Mouse (Mus musculus) lung, postnatal 0 days (tissue): Measurements from ENCODE around the gene 9430015G10Rik. TPM values are rescaled to one million over a fixed set of nuclear protein-coding genes. Genes with fewer than 3 reads are reported as not detected.

Experiments
- ATAC-seq: fragments of 200-750 bp; cut with Nextera tagmentation; 2 replicates; pipeline ENCODE4 v1.8.0; 2017; ENCODE audit warnings: moderate library complexity
- DNase-seq: peaks from one replicate; pipeline ENCODE4 v3.0.0-alpha.2; 2016; ENCODE audit warnings: low spot score
- H3K27ac ChIP-seq: fragments of 300-500 bp; sonication (generic); 2 replicates; pipeline ENCODE4 v1.5.1; 2014; ENCODE audit warnings: antibody characterized with exemption, mild to moderate bottlenecking, low read length, mixed read lengths
- H3K27me3 ChIP-seq: fragments of 300-500 bp; sonication (generic); replicated peaks from 2 replicates; pipeline ENCODE4 v1.6.1; 2014; ENCODE audit warnings: low read length, mixed read lengths; ENCODE audit not compliant: insufficient read depth
- H3K36me3 ChIP-seq: fragments of 300-500 bp; sonication (generic); 2 replicates; pipeline ENCODE4 v1.6.1; 2014; ENCODE audit warnings: low read length, mixed read lengths; ENCODE audit not compliant: insufficient read depth
- H3K4me1 ChIP-seq: fragments of 300-500 bp; sonication (generic); 2 replicates; pipeline ENCODE4 v1.6.1; 2014; ENCODE audit warnings: antibody characterized with exemption, low read depth, low read length, mixed read lengths; ENCODE audit not compliant: insufficient read depth
- H3K4me2 ChIP-seq: fragments of 300-500 bp; sonication (generic); replicated peaks from 2 replicates; pipeline ENCODE4 v1.6.1; 2014; ENCODE audit warnings: low read depth, mild to moderate bottlenecking, low read length, moderate library complexity, mixed read lengths
- H3K4me3 ChIP-seq: fragments of 300-500 bp; sonication (generic); 2 replicates; pipeline ENCODE4 v1.5.1; 2014; ENCODE audit warnings: low read depth, low read length
- H3K9ac ChIP-seq: fragments of 300-500 bp; sonication (generic); replicated peaks from 2 replicates; pipeline ENCODE4 v1.6.1; 2014; ENCODE audit warnings: low read depth, mild to moderate bottlenecking
- H3K9me3 ChIP-seq: fragments of 300-500 bp; sonication (generic); 2 replicates; pipeline ENCODE4 v1.6.1; 2016; ENCODE audit warnings: low read length, mixed read lengths
- CTCF ChIP-seq: IDR thresholded peaks from 2 replicates; pipeline ENCODE4 v1.5.1; 2016; ENCODE audit warnings: antibody characterized with exemption, mild to moderate bottlenecking
- EP300 ChIP-seq: IDR thresholded peaks from 2 replicates; pipeline ENCODE4 v1.6.1; 2016; ENCODE audit warnings: antibody characterized with exemption, mild to moderate bottlenecking, control low read depth
- WGBS: fragments of 180-500 bp; shearing (Covaris S2); extraction: QIAGEN DNeasy Blood & Tissue Kit; methylation state at CpG from one replicate; pipeline ENCODE4 v1.1.7; 2014; 5-methylcytosine and 5-hydroxymethylcytosine counted together
- polyA plus RNA-seq: library from polyadenylated mRNA; unstranded; fragments of >200 nt; fragmentation: Nextera tagmentation; extraction: Ambion mirVana; gene quantifications from 2 replicates; pipeline ENCODE4 v1.2.1, GENCODE M21; 2015

The 9430015G10Rik gene
- polyA plus RNA-seq, 1 experiment from 2014 or later, result 5.9 TPM

DNA sequence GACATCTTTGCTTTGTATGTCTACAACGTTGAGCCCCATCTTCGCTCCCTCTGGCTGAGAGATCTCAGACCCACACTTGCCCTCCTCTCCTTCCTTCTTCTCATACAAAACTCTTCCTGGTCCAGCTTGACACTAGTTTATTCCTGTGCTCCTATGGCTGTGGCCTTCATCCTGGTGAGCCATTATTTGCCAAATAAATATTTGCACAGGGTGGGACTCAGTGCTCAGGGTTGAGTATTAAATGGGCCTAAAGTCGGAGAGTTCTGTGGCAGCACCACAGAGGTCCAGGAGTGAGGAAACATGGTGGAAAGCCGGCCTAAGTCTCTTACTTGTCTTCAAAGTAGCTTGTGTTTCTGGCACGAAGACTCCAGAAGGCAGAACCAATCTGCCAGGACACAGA lies 16.0 kb upstream of the 9430015G10Rik start:
- no peak overlapping the region for H3K9ac ChIP-seq
- no peaks in the 10 kb centered on the region for H3K9me3 ChIP-seq
- ATAC-seq (no peak), DNase-seq (no peak)
- H3K36me3 ChIP-seq, result no peaks in the 10 kb centered on the region
- H3K4me2 ChIP-seq, result no peak overlapping the region
- H3K4me1 ChIP-seq, result no peaks in the 10 kb centered on the region
- TF ChIP-seq EP300 (no peak), CTCF (no peak)
- WGBS, result 62% methylated on average over 5 of the region's 5 CpGs
- H3K27ac ChIP-seq, result no peak overlapping the region
- H3K27me3 ChIP-seq, result no peaks in the 10 kb centered on the region
- no peak overlapping the region for H3K4me3 ChIP-seq

DNA sequence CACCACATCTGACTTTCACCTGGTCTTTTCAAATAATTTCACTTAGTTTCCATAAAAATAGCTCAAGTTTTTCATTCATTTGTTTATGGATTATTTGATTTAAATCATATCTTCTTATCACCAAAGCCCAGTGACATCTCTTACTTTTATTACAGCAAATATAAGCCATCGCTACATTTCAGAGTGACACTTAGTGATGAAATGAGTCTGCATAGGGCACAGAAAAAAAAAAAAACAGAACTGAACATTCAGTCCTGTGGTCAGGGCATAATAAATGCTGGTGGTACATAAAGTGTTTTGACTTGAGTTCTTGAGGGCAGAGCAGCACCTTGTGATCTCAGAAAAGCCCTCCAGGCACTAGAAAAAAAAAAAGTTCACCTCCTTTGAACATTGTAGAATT lies 13.6 kb upstream of the 9430015G10Rik start:
- Histone ChIP-seq H3K27ac (no peak overlapping the region), H3K4me2 (no peak overlapping the region), H3K9me3 (no peaks in the 10 kb centered on the region), H3K4me3 (no peak overlapping the region), H3K36me3 (no peaks in the 10 kb centered on the region), H3K27me3 (no peaks in the 10 kb centered on the region), H3K9ac (no peak overlapping the region), H3K4me1 (no peaks in the 10 kb centered on the region)
- WGBS, result 85% methylated on average over 1 of the region's 1 CpGs
- no peak for TF ChIP-seq CTCF
- TF ChIP-seq EP300, result no peak
- DNase-seq (no peak), ATAC-seq (no peak)

DNA sequence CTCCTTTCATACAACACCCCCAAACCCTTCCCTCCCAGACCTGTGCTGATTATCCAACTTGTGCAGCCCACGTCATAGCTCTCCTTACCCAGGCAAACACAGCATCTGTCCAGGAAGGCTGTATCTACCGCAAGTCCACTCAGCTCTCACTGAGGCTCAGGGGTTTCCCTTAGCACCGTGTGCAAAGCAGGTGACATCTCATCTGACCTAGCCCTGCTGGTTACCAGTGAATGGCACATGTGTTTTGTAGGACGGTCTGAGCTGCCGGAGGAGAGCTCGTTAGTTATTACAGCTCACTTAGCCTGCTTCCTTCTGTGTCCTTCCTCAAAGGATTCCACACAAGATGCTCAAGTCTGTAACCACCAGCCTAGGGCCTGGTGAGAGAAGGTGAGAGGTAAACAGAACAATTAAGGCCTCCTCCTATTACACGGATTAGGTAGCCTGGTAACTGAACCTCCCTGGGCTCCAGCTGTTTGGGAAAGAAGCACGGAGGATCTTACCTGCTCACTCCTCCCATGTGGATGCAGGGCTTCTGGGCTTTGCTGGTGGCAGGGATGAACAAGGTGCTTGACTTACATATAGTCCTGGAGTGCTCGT lies 11.9 kb upstream of the 9430015G10Rik start:
- DNase-seq (no peak), ATAC-seq (no peak)
- WGBS, result 46% methylated on average over 9 of the region's 9 CpGs
- Histone ChIP-seq H3K4me3 (no peak overlapping the region), H3K4me1 (no peaks in the 10 kb centered on the region), H3K27me3 (no peaks in the 10 kb centered on the region), H3K27ac (no peak overlapping the region), H3K4me2 (no peak overlapping the region), H3K9me3 (no peaks in the 10 kb centered on the region), H3K36me3 (no peaks in the 10 kb centered on the region), H3K9ac (no peak overlapping the region)
- no peak for TF ChIP-seq EP300
- TF ChIP-seq CTCF, result no peak

DNA sequence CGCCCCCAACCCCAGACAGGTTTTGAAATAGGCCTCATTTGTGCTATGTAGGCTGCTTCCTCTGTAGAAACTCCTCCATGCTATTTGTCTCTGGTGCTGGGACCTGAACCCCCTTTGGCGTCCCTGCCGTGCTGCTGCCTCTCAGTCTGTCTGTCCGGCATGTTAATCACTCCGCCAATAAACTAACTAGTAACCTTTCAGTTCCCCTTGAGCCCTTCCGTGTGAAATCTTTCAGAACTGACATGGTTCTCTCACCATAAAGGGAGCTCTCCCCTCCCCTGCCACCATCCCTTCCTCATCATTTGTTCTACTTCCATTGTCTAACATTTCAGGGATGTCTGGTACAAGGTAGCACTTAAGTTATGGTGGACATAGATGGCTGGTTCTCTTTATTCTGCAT lies 10.4 kb upstream of the 9430015G10Rik start:
- ATAC-seq (no peak), DNase-seq (no peak)
- Histone ChIP-seq H3K36me3 (no peaks in the 10 kb centered on the region), H3K9me3 (no peaks in the 10 kb centered on the region), H3K4me1 (no peaks in the 10 kb centered on the region), H3K27ac (no peak overlapping the region), H3K4me2 (no peak overlapping the region), H3K9ac (no peak overlapping the region), H3K4me3 (no peak overlapping the region), H3K27me3 (no peaks in the 10 kb centered on the region)
- no peak for TF ChIP-seq CTCF
- no peak for TF ChIP-seq EP300
- 71% methylated on average over 6 of the region's 6 CpGs for WGBS

DNA sequence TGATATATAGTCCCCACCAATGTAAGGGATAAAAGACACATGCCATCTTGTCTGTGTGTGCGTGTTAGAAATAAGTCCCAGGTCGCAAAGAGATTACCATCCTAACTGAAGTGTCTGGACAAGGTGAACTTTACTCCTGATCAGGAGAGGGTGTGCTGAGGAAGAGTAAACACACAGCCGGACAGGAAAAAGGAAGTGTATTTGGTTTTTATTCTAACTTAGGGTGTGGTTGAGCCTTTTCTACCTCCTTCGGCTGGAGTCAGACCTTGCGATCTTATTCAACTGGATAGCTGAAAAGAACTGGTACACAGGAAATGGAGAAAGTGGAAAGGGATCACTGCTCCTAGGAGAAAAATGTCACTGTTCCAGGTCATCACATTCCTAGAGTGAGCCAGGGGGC lies 9.3 kb upstream of the 9430015G10Rik start:
- DNase-seq (no peak), ATAC-seq (no peak)
- Histone ChIP-seq H3K4me2 (no peak overlapping the region), H3K9me3 (no peaks in the 10 kb centered on the region), H3K4me3 (no peak overlapping the region), H3K27me3 (no peaks in the 10 kb centered on the region), H3K9ac (no peak overlapping the region), H3K27ac (no peak overlapping the region), H3K36me3 (no peaks in the 10 kb centered on the region), H3K4me1 (no peaks in the 10 kb centered on the region)
- 51% methylated on average over 5 of the region's 5 CpGs for WGBS
- TF ChIP-seq EP300 (no peak), CTCF (no peak)

DNA sequence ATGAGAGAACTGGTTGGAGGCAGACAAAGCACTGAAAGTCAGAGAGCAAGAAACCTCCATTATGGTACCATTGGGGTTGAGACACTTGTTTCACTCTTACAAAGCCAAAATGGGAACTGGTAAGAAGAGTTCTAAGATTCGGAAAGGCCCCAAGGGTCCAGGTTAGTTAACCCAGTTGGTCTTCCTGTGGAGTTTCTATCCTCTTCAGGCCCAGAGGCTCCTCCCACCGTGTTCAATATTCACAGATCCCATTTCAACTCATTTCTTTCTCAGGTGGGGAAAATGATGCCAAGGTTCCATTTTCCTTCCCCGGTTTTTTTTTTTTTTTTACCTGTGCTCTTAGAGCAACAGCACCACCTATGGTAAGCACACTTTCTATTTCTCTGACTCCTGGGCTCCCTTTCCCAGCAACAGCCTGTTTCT lies 8.3 kb upstream of the 9430015G10Rik start:
- no peaks in the 10 kb centered on the region for H3K9me3 ChIP-seq
- no peaks in the 10 kb centered on the region for H3K4me1 ChIP-seq
- no peak overlapping the region for H3K4me2 ChIP-seq
- 39% methylated on average over 3 of the region's 3 CpGs for WGBS
- DNase-seq, result peak; percentile 49
- H3K4me3 ChIP-seq, result no peak overlapping the region
- no peaks in the 10 kb centered on the region for H3K36me3 ChIP-seq
- no peak overlapping the region for H3K9ac ChIP-seq
- H3K27me3 ChIP-seq, result no peaks in the 10 kb centered on the region
- no peak overlapping the region for H3K27ac ChIP-seq
- no peak for ATAC-seq
- TF ChIP-seq EP300 (no peak), CTCF (peak; percentile 59)

DNA sequence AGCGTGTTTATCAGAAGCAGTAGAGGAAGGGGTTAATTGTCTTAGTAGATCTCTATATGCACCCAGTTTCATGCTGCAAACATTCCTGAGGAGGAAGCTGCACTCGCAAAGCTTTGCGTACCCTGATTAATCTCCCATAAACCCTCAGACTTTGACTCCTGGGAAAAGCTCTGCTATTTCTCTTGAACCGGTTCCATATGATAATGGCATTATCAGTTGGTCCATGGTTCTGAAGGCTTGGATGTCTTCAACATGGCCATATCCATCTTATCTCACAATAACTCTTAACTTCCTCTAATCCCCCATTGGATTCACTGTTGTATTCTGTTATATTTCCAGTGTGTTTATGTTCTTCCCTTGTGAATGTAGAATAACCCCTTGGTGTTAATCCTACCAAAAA lies 6.4 kb upstream of the 9430015G10Rik start:
- no peaks in the 10 kb centered on the region for H3K36me3 ChIP-seq

More for the DNA sequence above, 6.4 kb upstream of the 9430015G10Rik start:
- H3K27ac ChIP-seq, result no peak overlapping the region
- DNase-seq (no peak), ATAC-seq (no peak)
- H3K4me3 ChIP-seq, result no peak overlapping the region
- H3K9ac ChIP-seq, result no peak overlapping the region
- no peaks in the 10 kb centered on the region for H3K9me3 ChIP-seq
- no peak for TF ChIP-seq CTCF
- TF ChIP-seq EP300, result no peak
- no peaks in the 10 kb centered on the region for H3K4me1 ChIP-seq
- no peak overlapping the region for H3K4me2 ChIP-seq
- 71% methylated on average over 4 of the region's 4 CpGs for WGBS
- no peaks in the 10 kb centered on the region for H3K27me3 ChIP-seq
